Mouse (Mus musculus) liver, postnatal 0 days (tissue): ENCODE results near the gene Carmil3. TPM values are rescaled to one million over a fixed set of nuclear protein-coding genes. Genes with fewer than 3 reads are reported as not detected.

ENCODE experiments used
- ATAC-seq: fragments of 200-750 bp; cut with Nextera tagmentation; 2 replicates; pipeline ENCODE4 v1.8.0; 2017; ENCODE audit warnings: mild to moderate bottlenecking, moderate library complexity
- DNase-seq: peaks from one replicate; pipeline ENCODE4 v3.0.0-alpha.2; 2016
- H3K27ac ChIP-seq: fragments of 300-500 bp; sonication (generic); 2 replicates; pipeline ENCODE4 v1.5.1; 2014; ENCODE audit warnings: antibody characterized with exemption, moderate library complexity, mild to moderate bottlenecking, low read depth
- H3K27me3 ChIP-seq: fragments of 300-500 bp; sonication (generic); 2 replicates; pipeline ENCODE4 v1.6.1; 2014; ENCODE audit warnings: low read length, control low read depth, mixed read lengths; ENCODE audit not compliant: insufficient read depth
- H3K36me3 ChIP-seq: fragments of 300-500 bp; sonication (generic); replicated peaks from 2 replicates; pipeline ENCODE4 v1.6.1; 2014; ENCODE audit warnings: mild to moderate bottlenecking, control low read depth, low read length, moderate library complexity, mixed read lengths; ENCODE audit not compliant: insufficient read depth
- H3K4me1 ChIP-seq: fragments of 300-500 bp; sonication (generic); 2 replicates; pipeline ENCODE4 v1.6.1; 2014; ENCODE audit warnings: antibody characterized with exemption, mild to moderate bottlenecking, control low read depth; ENCODE audit not compliant: insufficient read depth
- H3K4me2 ChIP-seq: fragments of 300-500 bp; sonication (generic); 2 replicates; pipeline ENCODE4 v1.6.1; 2014; ENCODE audit warnings: low read depth, mild to moderate bottlenecking, low read length, moderate library complexity, mixed read lengths
- H3K4me3 ChIP-seq: fragments of 300-500 bp; sonication (generic); 2 replicates; pipeline ENCODE4 v1.5.1; 2014; ENCODE audit warnings: low read depth, low read length
- H3K9ac ChIP-seq: fragments of 300-500 bp; sonication (generic); replicated peaks from 2 replicates; pipeline ENCODE4 v1.6.1; 2014; ENCODE audit warnings: mild to moderate bottlenecking, moderate library complexity
- H3K9me3 ChIP-seq: fragments of 300-500 bp; sonication (generic); 2 replicates; pipeline ENCODE4 v1.6.1; 2016; ENCODE audit warnings: mild to moderate bottlenecking, control low read depth, low read length, mixed read lengths
- CTCF ChIP-seq: sonication (generic); IDR thresholded peaks from 2 replicates; pipeline ENCODE4 v1.5.1; 2016; ENCODE audit warnings: antibody characterized with exemption, low read depth
- EP300 ChIP-seq: IDR thresholded peaks from 2 replicates; pipeline ENCODE4 v1.6.1; 2016; ENCODE audit warnings: antibody characterized with exemption, low read depth, mild to moderate bottlenecking
- WGBS: fragments of 180-500 bp; shearing (Covaris S2); extraction: QIAGEN DNeasy Blood & Tissue Kit; methylation state at CpG from one replicate; pipeline ENCODE4 v1.1.7; 2014; ENCODE audit not compliant: insufficient replicate concordance; 5-methylcytosine and 5-hydroxymethylcytosine counted together
- polyA plus RNA-seq: library from polyadenylated mRNA; unstranded; fragments of >200 nt; fragmentation: Nextera tagmentation; extraction: Ambion mirVana; gene quantifications from 2 replicates; pipeline ENCODE4 v1.2.1, GENCODE M21; 2015

Carmil3 gene
- polyA plus RNA-seq, 1 experiment from 2014 or later, result 0.08 TPM

DNA sequence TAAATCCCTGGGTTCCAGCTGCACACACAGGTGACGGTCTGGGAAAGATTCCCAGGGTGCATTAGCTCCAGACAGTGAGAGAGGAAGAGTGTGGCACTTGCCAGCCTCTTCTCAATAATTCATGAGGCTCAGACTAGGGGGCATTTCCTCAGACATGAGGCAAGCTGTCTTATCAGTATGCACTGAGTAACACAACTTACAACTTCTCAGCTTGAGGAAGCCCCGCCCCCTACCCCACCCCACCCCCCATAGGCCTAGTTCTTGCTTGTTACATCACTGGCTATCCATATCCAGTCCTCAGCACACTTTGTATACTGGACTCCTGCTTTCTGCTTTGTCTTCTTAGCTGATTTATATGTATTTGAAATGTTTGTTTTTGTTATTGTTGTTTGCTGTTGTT is 14.8 kb upstream of the Carmil3 start:
- no peaks in the 10 kb centered on the region for H3K27me3 ChIP-seq
- ATAC-seq, result no peak
- no peaks in the 10 kb centered on the region for H3K36me3 ChIP-seq
- no peaks in the 10 kb centered on the region for H3K9me3 ChIP-seq
- H3K4me1 ChIP-seq, result peaks cover 32% of the 10 kb centered on the region
- 45% methylated on average over 2 of the region's 2 CpGs for WGBS
- H3K27ac ChIP-seq, result no peak overlapping the region
- H3K4me2 ChIP-seq, result no peak overlapping the region
- H3K9ac ChIP-seq, result no peak overlapping the region
- DNase-seq, result no peak
- H3K4me3 ChIP-seq, result no peak overlapping the region
- no peak for TF ChIP-seq EP300
- no peak for TF ChIP-seq CTCF

DNA sequence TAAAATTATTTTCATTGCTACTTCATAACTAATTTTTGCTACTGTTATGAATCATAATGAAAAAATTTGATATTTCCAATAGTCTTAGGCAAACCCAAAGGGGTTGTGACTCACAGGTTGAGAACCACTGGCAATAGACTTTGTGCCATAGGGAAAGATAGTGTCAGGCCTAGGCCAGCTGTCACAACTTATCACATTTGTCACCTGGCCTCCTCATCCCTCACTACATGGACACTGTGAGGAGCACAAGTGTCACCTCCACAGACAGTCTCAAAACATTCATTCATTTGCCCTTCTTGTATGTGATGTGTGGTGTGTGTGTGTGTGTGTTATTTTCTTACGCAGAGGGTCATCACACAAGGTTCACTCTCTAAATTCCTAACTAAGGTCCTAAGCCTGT is 13.0 kb upstream of the Carmil3 start:
- H3K4me2 ChIP-seq, result peak overlapping the region; percentile 86; the same call in 1 of the 2 replicates
- DNase-seq, result no peak

DNA sequence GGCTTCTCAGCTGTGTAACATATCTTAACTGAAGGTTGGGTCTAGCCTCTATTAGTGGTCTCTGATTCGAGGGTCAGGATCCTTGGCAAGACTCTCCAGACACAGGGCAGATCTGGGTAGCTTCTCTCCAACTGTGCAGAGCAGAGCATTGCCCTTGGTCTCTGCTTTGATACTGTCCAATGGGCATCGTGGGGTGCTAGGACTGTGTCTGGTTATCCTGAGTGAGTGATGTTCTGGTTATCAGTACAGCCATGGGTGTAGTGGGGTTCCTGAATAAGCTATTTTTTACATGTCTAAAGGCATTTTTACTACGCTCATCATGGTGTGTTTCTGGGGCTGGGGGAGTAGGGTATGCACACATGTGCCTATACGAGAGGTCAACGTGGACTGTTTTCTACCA is 12.6 kb upstream of the Carmil3 start:
- Histone ChIP-seq H3K4me1 (peaks cover 29% of the 10 kb centered on the region), H3K9ac (peak overlapping the region; percentile 87), H3K27me3 (no peaks in the 10 kb centered on the region), H3K4me2 (peak overlapping the region; percentile 86), H3K4me3 (peak overlapping the region; percentile 85), H3K27ac (peak overlapping the region; percentile 97), H3K9me3 (no peaks in the 10 kb centered on the region), H3K36me3 (no peaks in the 10 kb centered on the region)
- ATAC-seq, result peak; percentile 23; the same call in 1 of the 2 replicates
- WGBS, result 59% methylated on average over 5 of the region's 5 CpGs
- DNase-seq, result no peak
- TF ChIP-seq CTCF, result no peak
- TF ChIP-seq EP300, result no peak

More for the DNA sequence above, 13.0 kb upstream of the Carmil3 start:
- TF ChIP-seq CTCF (no peak), EP300 (no peak)
- H3K4me1 ChIP-seq, result peaks cover 29% of the 10 kb centered on the region
- H3K9ac ChIP-seq, result no peak overlapping the region
- ATAC-seq, result no peak
- no peaks in the 10 kb centered on the region for H3K36me3 ChIP-seq
- H3K4me3 ChIP-seq, result no peak overlapping the region
- peak overlapping the region; percentile 16; the same call in 1 of the 2 replicates for H3K27ac ChIP-seq
- no peaks in the 10 kb centered on the region for H3K9me3 ChIP-seq
- H3K27me3 ChIP-seq, result no peaks in the 10 kb centered on the region
- 90% methylated on average over 1 of the region's 1 CpGs for WGBS

DNA sequence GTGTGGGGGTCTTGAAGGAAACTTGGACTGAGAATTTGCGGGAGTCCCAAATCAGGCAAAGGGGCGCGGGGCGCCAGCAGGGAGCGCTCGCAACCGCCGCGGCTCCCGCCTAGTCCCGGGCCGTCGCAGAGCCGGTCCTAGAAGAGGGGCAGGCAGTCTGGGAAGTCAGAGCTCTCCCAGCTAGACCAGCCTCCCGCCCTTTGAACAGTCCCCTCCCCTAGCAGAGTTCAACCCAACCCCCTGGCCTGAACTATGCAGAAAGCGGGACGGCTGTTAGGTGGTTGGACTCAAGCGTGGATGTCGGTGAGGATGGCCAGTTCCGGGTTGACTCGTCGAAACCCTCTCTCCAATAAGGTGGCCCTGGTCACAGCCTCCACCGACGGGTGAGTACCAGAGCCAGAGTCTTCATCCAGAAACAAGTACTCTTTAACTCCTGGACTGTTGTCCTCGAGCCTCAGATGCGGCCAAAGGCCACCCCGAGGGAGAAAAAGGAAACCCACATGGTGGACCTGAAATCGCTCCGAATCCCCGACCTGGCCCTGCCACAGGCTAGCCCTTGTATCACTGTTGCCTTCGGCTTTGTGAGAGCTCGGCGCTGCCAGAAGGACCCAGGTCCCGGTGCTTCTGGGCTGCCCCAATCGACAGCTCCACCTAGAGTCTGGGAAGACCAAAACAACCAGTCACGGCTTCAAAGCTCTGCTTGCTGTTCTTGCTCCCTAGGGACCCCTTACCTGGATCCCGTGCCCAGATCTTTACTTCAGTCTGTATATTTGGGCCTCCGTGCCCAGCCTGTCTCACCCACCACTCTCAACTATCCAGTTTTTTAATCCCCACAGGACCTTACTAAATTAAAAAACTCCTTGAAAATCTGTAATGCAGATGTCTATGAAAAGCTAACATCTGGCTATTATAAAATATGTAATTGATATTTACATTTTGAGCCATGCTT is 11.5 kb upstream of the Carmil3 start, which contains the start of gene Dhrs4:
Gene Dhrs4, plus strand, starts transcription at position 108 of the 949 bp plus-strand sequence.
- H3K4me2 ChIP-seq, result peak within 1 kb of the TSS; percentile 86
- TF ChIP-seq CTCF (peak; percentile 80), EP300 (peak; percentile 47; the same call in 1 of the 2 replicates)
- ATAC-seq (peak; percentile 94), DNase-seq (peak; percentile 84)
- H3K9me3 ChIP-seq, result no peaks in the 10 kb centered on the region
- no peaks in the 10 kb centered on the region for H3K27me3 ChIP-seq
- H3K4me3 ChIP-seq, result peak within 1 kb of the TSS; percentile 85
- no peaks in the 10 kb centered on the region for H3K36me3 ChIP-seq
- H3K9ac ChIP-seq, result peak within 1 kb of the TSS; percentile 87
- peaks cover 29% of the 10 kb centered on the region for H3K4me1 ChIP-seq
- WGBS, result 1% methylated on average over 37 of the region's 38 CpGs
- H3K27ac ChIP-seq, result peak within 1 kb of the TSS; percentile 97

DNA sequence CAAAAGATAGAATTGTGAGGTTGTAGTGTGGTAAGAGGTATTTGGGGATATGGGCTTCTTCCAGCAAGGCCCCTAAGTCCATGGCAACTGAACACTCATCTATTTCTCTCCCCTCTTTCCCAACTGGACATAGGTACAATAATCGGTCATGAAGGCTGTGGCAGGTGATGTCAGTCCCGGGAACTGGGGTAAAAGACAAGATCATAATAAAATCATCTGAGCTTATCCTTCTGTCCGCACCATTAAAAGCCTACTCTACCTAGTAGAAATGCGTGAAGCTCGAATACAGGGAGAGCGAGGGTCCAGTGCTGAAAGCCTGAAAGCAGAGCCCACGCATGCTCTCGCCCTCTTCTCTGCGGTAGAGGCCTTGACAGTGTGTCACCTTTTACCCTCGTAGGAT is 10.8 kb upstream of the Carmil3 start:
- Histone ChIP-seq H3K27ac (no peak overlapping the region), H3K9ac (no peak overlapping the region), H3K4me1 (peaks cover 29% of the 10 kb centered on the region), H3K4me2 (peak overlapping the region; percentile 86), H3K4me3 (peak overlapping the region; percentile 85), H3K36me3 (no peaks in the 10 kb centered on the region), H3K9me3 (no peaks in the 10 kb centered on the region), H3K27me3 (no peaks in the 10 kb centered on the region)
- no peak for DNase-seq
- WGBS, result 88% methylated on average over 10 of the region's 10 CpGs
- ATAC-seq, result no peak
- TF ChIP-seq CTCF, result no peak
- TF ChIP-seq EP300, result no peak

DNA sequence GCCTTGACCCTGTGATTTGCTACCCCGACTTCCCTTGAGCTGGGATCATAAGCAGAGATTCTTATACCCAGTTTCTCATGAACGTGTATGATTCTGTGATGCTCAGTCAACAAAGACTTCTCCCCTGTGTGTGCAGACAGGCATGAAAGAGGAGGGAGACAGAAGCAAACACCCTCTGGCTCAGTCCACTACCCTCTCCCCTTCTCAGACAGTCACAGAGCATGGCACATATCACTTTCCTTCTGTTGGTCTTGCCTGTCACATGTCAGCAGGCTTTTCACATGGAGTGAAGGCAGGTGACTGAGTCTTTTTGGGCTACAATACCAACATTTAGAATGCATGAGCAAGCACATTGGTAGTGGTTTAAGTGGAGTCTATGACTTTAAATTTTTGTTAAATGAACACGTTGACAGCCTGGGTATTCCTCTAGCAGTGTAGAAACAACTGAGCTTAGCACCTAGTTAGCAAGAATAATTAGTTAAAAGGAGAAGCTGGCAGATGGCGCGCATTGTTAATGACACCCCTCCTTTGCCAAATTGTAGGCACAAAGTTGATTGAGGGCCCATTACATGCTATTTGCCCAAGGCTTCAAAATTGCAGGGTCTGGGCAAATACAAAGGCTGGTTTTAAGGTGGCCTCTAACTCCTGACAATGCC is 5.9 kb upstream of the Carmil3 start:
- WGBS, result 76% methylated on average over 5 of the region's 5 CpGs
- Histone ChIP-seq H3K27ac (no peak overlapping the region), H3K9ac (no peak overlapping the region), H3K36me3 (peaks cover 16% of the 10 kb centered on the region), H3K4me3 (no peak overlapping the region), H3K4me1 (peaks cover 2% of the 10 kb centered on the region; the same call in 1 of the 2 replicates), H3K27me3 (no peaks in the 10 kb centered on the region), H3K9me3 (no peaks in the 10 kb centered on the region), H3K4me2 (no peak overlapping the region)
- ATAC-seq (no peak), DNase-seq (no peak)
- TF ChIP-seq EP300, result no peak
- TF ChIP-seq CTCF, result no peak
